Mouse (Mus musculus) heart, embryonic 12.5 days (tissue): Measurements from ENCODE around the gene Tiprl. TPM values are rescaled to one million over a fixed set of nuclear protein-coding genes. Genes with fewer than 3 reads are reported as not detected.

Experiments used
- ATAC-seq: fragments of 200-750 bp; cut with Nextera tagmentation; 2 replicates; pipeline ENCODE4 v1.8.0; 2017; ENCODE audit warnings: moderate TSS enrichment, moderate library complexity; ENCODE audit not compliant: insufficient number of reproducible peaks, low FRiP score
- H3K27ac ChIP-seq: fragments of 300-500 bp; sonication (generic); 2 replicates; pipeline ENCODE4 v1.5.1; 2016; ENCODE audit warnings: mild to moderate bottlenecking, moderate library complexity; ENCODE audit not compliant: poor library complexity, severe bottlenecking
- H3K27me3 ChIP-seq: fragments of 300-500 bp; sonication (generic); replicated peaks from 2 replicates; pipeline ENCODE4 v1.6.1; 2016; ENCODE audit warnings: mild to moderate bottlenecking, moderate library complexity
- H3K36me3 ChIP-seq: fragments of 300-500 bp; sonication (generic); 2 replicates; pipeline ENCODE4 v1.6.1; 2016; ENCODE audit warnings: mild to moderate bottlenecking, moderate library complexity
- H3K4me1 ChIP-seq: fragments of 300-500 bp; sonication (generic); replicated peaks from 2 replicates; pipeline ENCODE4 v1.6.1; 2016; ENCODE audit warnings: mild to moderate bottlenecking
- H3K4me2 ChIP-seq: fragments of 300-500 bp; sonication (generic); 2 replicates; pipeline ENCODE4 v1.6.1; 2016; ENCODE audit warnings: mild to moderate bottlenecking, moderate library complexity
- H3K4me3 ChIP-seq: fragments of 300-500 bp; sonication (generic); 2 replicates; pipeline ENCODE4 v1.5.1; 2016; ENCODE audit warnings: mild to moderate bottlenecking
- H3K9ac ChIP-seq: fragments of 300-500 bp; sonication (generic); 2 replicates; pipeline ENCODE4 v1.6.1; 2016; ENCODE audit warnings: mild to moderate bottlenecking, moderate library complexity
- H3K9me3 ChIP-seq: fragments of 300-500 bp; sonication (generic); replicated peaks from 2 replicates; pipeline ENCODE4 v1.6.1; 2016; ENCODE audit warnings: mild to moderate bottlenecking, moderate library complexity
- WGBS: fragments of 180-500 bp; shearing (Covaris S2); methylation state at CpG from one replicate; pipeline ENCODE4 v1.1.7; 2016; 5-methylcytosine and 5-hydroxymethylcytosine counted together
- polyA plus RNA-seq: library from polyadenylated mRNA; unstranded; fragments of >200 nt; fragmentation: Nextera tagmentation; extraction: Ambion mirVana; gene quantifications from 2 replicates; pipeline ENCODE4 v1.2.1, GENCODE M21; 2016

The Tiprl gene
- polyA plus RNA-seq, 1 experiment from 2014 or later: 89.7 TPM

DNA sequence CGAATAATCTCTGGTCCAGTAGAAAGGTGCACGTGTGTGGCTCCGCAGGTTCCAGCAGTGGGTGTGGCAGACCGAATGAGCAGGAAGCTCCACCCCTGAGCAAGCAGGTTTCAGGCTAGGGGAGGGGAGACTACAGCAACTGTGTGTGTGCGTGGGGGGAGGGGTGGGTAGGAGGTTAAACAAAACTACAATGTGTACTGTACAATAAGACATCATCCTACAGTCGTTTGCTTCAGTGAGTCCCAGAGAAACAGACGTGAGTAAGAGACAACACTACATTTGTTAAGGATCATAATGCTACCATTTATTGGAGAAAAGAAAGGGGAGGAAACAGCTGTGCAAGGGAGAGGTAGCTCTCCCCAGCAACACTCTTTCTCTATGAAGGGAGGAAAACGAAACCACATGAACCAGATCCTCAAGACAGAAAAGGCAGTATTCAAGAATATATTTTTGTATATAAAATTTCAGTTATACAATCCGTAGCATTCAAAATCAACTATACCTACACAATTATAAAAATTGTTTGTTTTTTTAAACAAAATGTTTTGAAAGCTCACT is 62.7 kb downstream of the Tiprl start:
- Histone ChIP-seq H3K4me3 (no peak overlapping the region), H3K27ac (no peak overlapping the region), H3K4me1 (no peaks in the 10 kb centered on the region), H3K27me3 (no peaks in the 10 kb centered on the region), H3K9ac (no peak overlapping the region), H3K36me3 (peaks cover 35% of the 10 kb centered on the region), H3K4me2 (no peak overlapping the region), H3K9me3 (no peaks in the 10 kb centered on the region)
- ATAC-seq: no peak
- WGBS: 69% methylated on average over 8 of the region's 9 CpGs

DNA sequence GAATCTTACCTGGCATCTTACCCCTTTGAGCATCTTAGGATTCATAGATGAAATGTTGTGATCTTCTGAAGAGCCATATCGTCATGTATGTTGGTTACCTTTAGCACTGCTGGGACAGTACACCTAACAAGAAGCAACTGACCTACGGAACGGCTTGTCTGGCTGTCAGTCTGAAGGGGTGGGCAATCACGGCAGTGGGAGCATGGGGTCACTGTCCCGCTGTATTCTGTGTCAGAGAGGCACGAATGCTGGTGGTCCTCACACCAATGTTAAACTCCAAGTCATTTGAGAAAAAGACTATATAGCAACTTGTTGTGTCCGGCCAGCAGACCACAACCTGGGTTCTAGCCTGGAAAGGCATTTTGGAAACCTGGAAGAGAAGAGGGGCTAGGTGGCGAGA is 65.5 kb downstream of the Tiprl start:
- no peaks in the 10 kb centered on the region for H3K4me1 ChIP-seq
- no peak for ATAC-seq
- 88% methylated on average over 8 of the region's 8 CpGs for WGBS

GRCm38 (mm10) chr1:165170157-165170556 is 66.6 kb downstream of the Tiprl start:
- Histone ChIP-seq H3K36me3 (no peaks in the 10 kb centered on the region), H3K4me2 (no peak overlapping the region), H3K27me3 (no peaks in the 10 kb centered on the region), H3K27ac (no peak overlapping the region), H3K9ac (no peak overlapping the region), H3K4me1 (no peaks in the 10 kb centered on the region), H3K9me3 (no peaks in the 10 kb centered on the region), H3K4me3 (no peak overlapping the region)
- ATAC-seq: no peak
- WGBS: 60% methylated on average over 5 of the region's 5 CpGs

More for the DNA sequence above, 65.5 kb downstream of the Tiprl start:
- Histone ChIP-seq H3K27me3 (no peaks in the 10 kb centered on the region), H3K4me3 (no peak overlapping the region), H3K27ac (no peak overlapping the region), H3K9ac (no peak overlapping the region), H3K9me3 (no peaks in the 10 kb centered on the region), H3K36me3 (peaks cover 6% of the 10 kb centered on the region), H3K4me2 (no peak overlapping the region)

GRCm38 (mm10) chr1:165169462-165169861 is 67.3 kb downstream of the Tiprl start:
- 76% methylated on average over 3 of the region's 3 CpGs for WGBS
- H3K4me2 ChIP-seq: no peak overlapping the region
- no peak overlapping the region for H3K4me3 ChIP-seq
- no peaks in the 10 kb centered on the region for H3K9me3 ChIP-seq
- H3K27me3 ChIP-seq: no peaks in the 10 kb centered on the region
- no peaks in the 10 kb centered on the region for H3K36me3 ChIP-seq
- H3K4me1 ChIP-seq: no peaks in the 10 kb centered on the region
- no peak overlapping the region for H3K27ac ChIP-seq
- no peak overlapping the region for H3K9ac ChIP-seq
- ATAC-seq: no peak

DNA sequence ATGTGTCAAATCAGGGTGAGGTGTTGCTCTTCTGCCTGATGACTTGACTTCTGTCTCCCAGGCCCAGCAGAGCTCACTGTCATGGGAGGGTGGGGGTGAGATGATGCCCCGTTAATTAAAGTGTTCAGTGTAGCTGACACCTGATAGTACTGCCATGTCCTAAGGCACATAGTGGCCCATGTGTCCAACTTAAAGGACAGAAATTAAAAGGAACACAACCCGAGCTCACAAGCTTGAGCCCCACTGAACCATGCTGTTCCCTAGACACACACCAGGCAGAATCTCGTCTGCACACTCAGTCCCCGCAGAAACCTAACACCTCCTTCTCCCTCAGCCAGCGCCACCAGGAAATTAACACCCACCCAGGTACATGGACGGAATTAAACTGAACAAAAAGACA is 71.9 kb downstream of the Tiprl start:
- no peak overlapping the region for H3K27ac ChIP-seq
- H3K9ac ChIP-seq: no peak overlapping the region
- H3K4me1 ChIP-seq: no peaks in the 10 kb centered on the region
- H3K9me3 ChIP-seq: no peaks in the 10 kb centered on the region
- H3K27me3 ChIP-seq: no peaks in the 10 kb centered on the region
- ATAC-seq: no peak
- no peak overlapping the region for H3K4me3 ChIP-seq
- H3K36me3 ChIP-seq: no peaks in the 10 kb centered on the region
- no peak overlapping the region for H3K4me2 ChIP-seq
- 83% methylated on average over 6 of the region's 6 CpGs for WGBS

Other genes starting within 250 kb of the Tiprl start
- not detected in 2 replicates for gene Tbx19, start 76.2 kb downstream of the Tiprl start, polyA plus RNA-seq
- gene Sft2d2, start 42.6 kb downstream of the Tiprl start, polyA plus RNA-seq: 30.5 and 31.2 TPM in 2 replicates
- 0.88 and 1.0 TPM in 2 replicates for gene Gpr161, start 58.8 kb upstream of the Tiprl start, polyA plus RNA-seq
- 17.9 and 18.7 TPM in 2 replicates for gene Dcaf6, start 223.5 kb upstream of the Tiprl start, polyA plus RNA-seq
- gene Mpc2, start 223.6 kb upstream of the Tiprl start, polyA plus RNA-seq: 226 TPM in 2 replicates
- gene Adcy10, start 248.2 kb upstream of the Tiprl start, polyA plus RNA-seq: not detected in 2 replicates